Mouse (Mus musculus): ENCODE measurements around the gene Ablim1.

- TF ChIP-seq CTCF (IDR thresholded peaks at IDR 0.05; ENCODE audit: low read depth, low read length) (no peak), EP300 (IDR thresholded peaks at IDR 0.05; ENCODE audit: insufficient read depth, low read depth, low read length) (no peak), POLR2A (IDR thresholded peaks at IDR 0.05; ENCODE audit: insufficient read depth, low read length) (no peak)
Observed at GRCm38 (mm10) chr19:57322491-57322890, 7.8 kb upstream of the Ablim1 start.
